Comparison of ENCODE assay signal across 32 mouse cellular contexts in genomic region chr14:56021305-56021704, GRCm38 (mm10). TPM values are rescaled to one million over a fixed set of nuclear protein-coding genes. Genes with fewer than 3 reads are reported as not detected.
DNase-seq lines count a peak whose midpoint lies in the region; ATAC-seq lines count a peak whose summit lies in the region.
"Not testable (repeated sequence)": the region's sequence is repeated elsewhere in the genome, so short reads cannot be mapped to it uniquely, and the experiment has no call there.
"Had no signal": no experiment of that assay in that cellular context is flagged by ENCODE, and none has a peak within 500 bp of the region (broad histone marks: within the 10 kb centered on the region; RNA-seq: fewer than 3 reads in every experiment).

No protein-coding gene starts in this region.

- H3K27me3 ChIP-seq in liver, embryonic 12.5 days (replicated peaks); liver, embryonic 15.5 days; stomach, embryonic 15.5 days (replicated peaks): not testable (repeated sequence)

- not testable (repeated sequence) for H3K9ac ChIP-seq in liver, embryonic 12.5 days; liver, embryonic 15.5 days; stomach, embryonic 15.5 days

- H3K4me2 ChIP-seq in liver, embryonic 12.5 days, result peak overlapping the region; percentile 38
- peak overlapping the region; percentile 48 for H3K4me2 ChIP-seq in liver, embryonic 15.5 days
- H3K4me2 ChIP-seq in stomach, embryonic 15.5 days, result not testable (repeated sequence)

- not testable (repeated sequence) for H3K9me3 ChIP-seq in liver, embryonic 12.5 days (replicated peaks); liver, embryonic 15.5 days (replicated peaks); stomach, embryonic 15.5 days

- peak overlapping the region; percentile 70 for H3K27ac ChIP-seq in liver, embryonic 12.5 days
- peak overlapping the region; percentile 54 for H3K27ac ChIP-seq in liver, embryonic 15.5 days (replicated peaks)
- H3K27ac ChIP-seq in stomach, embryonic 15.5 days, result not testable (repeated sequence)

- H3K4me1 ChIP-seq in liver, embryonic 12.5 days, result peaks cover 22% of the 10 kb centered on the region
- H3K4me1 ChIP-seq in liver, embryonic 15.5 days (replicated peaks), result peaks cover 22% of the 10 kb centered on the region
- not testable (repeated sequence) for H3K4me1 ChIP-seq in stomach, embryonic 15.5 days

- not testable (repeated sequence) for H3K36me3 ChIP-seq in liver, embryonic 12.5 days; liver, embryonic 15.5 days (replicated peaks); stomach, embryonic 15.5 days

- not testable (repeated sequence) for H3K4me3 ChIP-seq in liver, embryonic 12.5 days; liver, embryonic 15.5 days (replicated peaks); stomach, embryonic 15.5 days (replicated peaks)

- DNase-seq in c-Kit-negative CD71-positive TER-119-positive erythroid progenitor cells, embryonic 14.5 days (ENCODE audit: low read depth, low spot score), result peak; percentile 33
- DNase-seq in heart, adult 11 months, result peak; percentile 7

- ATAC-seq in common myeloid progenitor, adult 5-6 weeks (replicated peaks; ENCODE audit: low read depth, poor library complexity, severe bottlenecking), result peak; percentile 63; the same call in 1 of the 2 replicates
- ATAC-seq in liver, embryonic 12.5 days, result peak; percentile 98
- ATAC-seq in liver, embryonic 15.5 days (ENCODE audit: insufficient read depth), result peak; percentile 97
- ATAC-seq in megakaryocyte progenitor cell, adult 5-6 weeks (replicated peaks; ENCODE audit: poor library complexity), result peak; percentile 98
- ATAC-seq in stomach, embryonic 15.5 days (ENCODE audit: insufficient read depth, low FRiP score, low read depth), result peak; percentile 82; the same call in 1 of the 2 replicates

- WGBS in liver, embryonic 12.5 days (ENCODE audit: insufficient replicate concordance), result 24% methylated on average over 4 of the region's 4 CpGs
- WGBS in liver, embryonic 15.5 days (ENCODE audit: insufficient replicate concordance), result 19% methylated on average over 4 of the region's 4 CpGs
- WGBS in stomach, embryonic 15.5 days, result 71% methylated on average over 4 of the region's 4 CpGs

RNA-seq across cellular contexts. Expression of gene Mcpt1, which starts 3.5 kb away (rescaled TPM):
- not detected in 2 replicates for total RNA-seq in common myeloid progenitor, adult 5-6 weeks (2017)
- polyA plus RNA-seq in liver, embryonic 12.5 days (2016; fragmentation: Nextera tagmentation; extraction: Ambion mirVana), result not detected in 2 replicates
- polyA plus RNA-seq in liver, embryonic 15.5 days (2015; fragmentation: Nextera tagmentation; extraction: Ambion mirVana), result not detected in 2 replicates
- total RNA-seq in megakaryocyte progenitor cell, adult 5-6 weeks (2015), result not detected in 2 replicates
- not detected in 2 replicates for total RNA-seq in megakaryocyte progenitor cell, adult 5-6 weeks (2017)
- 0.48 and 0.57 TPM in 2 replicates for polyA plus RNA-seq in stomach, embryonic 15.5 days (2015; fragmentation: Nextera tagmentation; extraction: Ambion mirVana)
- total RNA-seq: adrenal gland, adult 18-20 months; adrenal gland, postnatal 10 days; adrenal gland, postnatal 36 days; gastrocnemius, adult 18-20 months; gastrocnemius, postnatal 10 days; gastrocnemius, postnatal 36 days; granulocyte monocyte progenitor cell, adult 5-6 weeks; heart, adult 8-10 months; heart, postnatal 25 days; hematopoietic stem cell, adult 5-6 weeks had no signal
- polyA plus RNA-seq: CD4-positive, CD25-positive, alpha-beta regulatory T cell, adult 4 months; embryonic facial prominence, embryonic 12.5 days; erythroblast, embryonic 14.5 days; forebrain, embryonic 10.5 days; forebrain, embryonic 13.5 days; forebrain, embryonic 16.5 days; heart, embryonic 11.5 days; heart, embryonic 14.5 days; heart, postnatal 0 days; hindbrain, embryonic 12.5 days; hindbrain, embryonic 15.5 days; Patski had no signal

RNA-seq across cellular contexts. Expression of gene Mcpt9, which starts 9.0 kb away (rescaled TPM):
- not detected in 2 replicates for total RNA-seq in common myeloid progenitor, adult 5-6 weeks (2017)
- not detected in 2 replicates for polyA plus RNA-seq in liver, embryonic 12.5 days (2016; fragmentation: Nextera tagmentation; extraction: Ambion mirVana)
- not detected in 2 replicates for polyA plus RNA-seq in liver, embryonic 15.5 days (2015; fragmentation: Nextera tagmentation; extraction: Ambion mirVana)
- total RNA-seq in megakaryocyte progenitor cell, adult 5-6 weeks (2015), result not detected in 2 replicates
- total RNA-seq in megakaryocyte progenitor cell, adult 5-6 weeks (2017), result not detected in 2 replicates
- not detected in 2 replicates for polyA plus RNA-seq in stomach, embryonic 15.5 days (2015; fragmentation: Nextera tagmentation; extraction: Ambion mirVana)
- total RNA-seq: adrenal gland, adult 18-20 months; adrenal gland, postnatal 10 days; adrenal gland, postnatal 36 days; gastrocnemius, adult 18-20 months; gastrocnemius, postnatal 10 days; gastrocnemius, postnatal 36 days; granulocyte monocyte progenitor cell, adult 5-6 weeks; heart, adult 8-10 months; heart, postnatal 25 days; hematopoietic stem cell, adult 5-6 weeks had no signal
- polyA plus RNA-seq: C2C12; CD4-positive, CD25-positive, alpha-beta regulatory T cell, adult 4 months; embryonic facial prominence, embryonic 12.5 days; embryonic facial prominence, embryonic 15.5 days; erythroblast, embryonic 14.5 days; forebrain, embryonic 10.5 days; forebrain, embryonic 13.5 days; forebrain, embryonic 16.5 days; heart, embryonic 11.5 days; heart, embryonic 14.5 days; heart, postnatal 0 days; hindbrain, embryonic 12.5 days; hindbrain, embryonic 15.5 days; intestine, embryonic 14.5 days; Patski had no signal

RNA-seq across cellular contexts. Expression of gene Mcpt2, which starts 20.5 kb away (rescaled TPM):
- total RNA-seq in common myeloid progenitor, adult 5-6 weeks (2017), result not detected in 2 replicates
- polyA plus RNA-seq in liver, embryonic 12.5 days (2016; fragmentation: Nextera tagmentation; extraction: Ambion mirVana), result 0.12 TPM in 1 of 2 replicates, not detected in the other
- 0.14 and 0.15 TPM in 2 replicates for polyA plus RNA-seq in liver, embryonic 15.5 days (2015; fragmentation: Nextera tagmentation; extraction: Ambion mirVana)
- not detected in 2 replicates for total RNA-seq in megakaryocyte progenitor cell, adult 5-6 weeks (2015)
- not detected in 2 replicates for total RNA-seq in megakaryocyte progenitor cell, adult 5-6 weeks (2017)
- polyA plus RNA-seq in stomach, embryonic 15.5 days (2015; fragmentation: Nextera tagmentation; extraction: Ambion mirVana), result 0.37 and 0.49 TPM in 2 replicates
- total RNA-seq: adrenal gland, adult 18-20 months; adrenal gland, postnatal 36 days; gastrocnemius, adult 18-20 months; gastrocnemius, postnatal 10 days; gastrocnemius, postnatal 36 days; granulocyte monocyte progenitor cell, adult 5-6 weeks; heart, adult 8-10 months; heart, postnatal 25 days; hematopoietic stem cell, adult 5-6 weeks had no signal
- polyA plus RNA-seq: C2C12; CD4-positive, CD25-positive, alpha-beta regulatory T cell, adult 4 months; embryonic facial prominence, embryonic 12.5 days; erythroblast, embryonic 14.5 days; forebrain, embryonic 10.5 days; forebrain, embryonic 13.5 days; forebrain, embryonic 16.5 days; heart, embryonic 11.5 days; heart, embryonic 14.5 days; heart, postnatal 0 days; hindbrain, embryonic 12.5 days; hindbrain, embryonic 15.5 days; Patski had no signal

RNA-seq across cellular contexts. Expression of gene Mcpt4, which starts 40.8 kb away (rescaled TPM):
- total RNA-seq in common myeloid progenitor, adult 5-6 weeks (2017), result not detected in 2 replicates
- polyA plus RNA-seq in liver, embryonic 12.5 days (2016; fragmentation: Nextera tagmentation; extraction: Ambion mirVana), result not detected in 2 replicates
- not detected in 2 replicates for polyA plus RNA-seq in liver, embryonic 15.5 days (2015; fragmentation: Nextera tagmentation; extraction: Ambion mirVana)
- total RNA-seq in megakaryocyte progenitor cell, adult 5-6 weeks (2015), result not detected in 2 replicates
- not detected in 2 replicates for total RNA-seq in megakaryocyte progenitor cell, adult 5-6 weeks (2017)
- 1.4 TPM in 2 replicates for polyA plus RNA-seq in stomach, embryonic 15.5 days (2015; fragmentation: Nextera tagmentation; extraction: Ambion mirVana)
- total RNA-seq: granulocyte monocyte progenitor cell, adult 5-6 weeks; hematopoietic stem cell, adult 5-6 weeks had no signal
- polyA plus RNA-seq: C2C12; CD4-positive, CD25-positive, alpha-beta regulatory T cell, adult 4 months; embryonic facial prominence, embryonic 12.5 days; erythroblast, embryonic 14.5 days; forebrain, embryonic 10.5 days; forebrain, embryonic 13.5 days; forebrain, embryonic 16.5 days; heart, embryonic 11.5 days; hindbrain, embryonic 12.5 days; hindbrain, embryonic 15.5 days; Patski had no signal
